Mouse (Mus musculus): ENCODE measurements at regions not wholly inside any gene's neighbourhood (a gene's known extent, or its start where the extent isn't known, plus 50 kb on each side); places are given as distances from the start of the nearest gene placed in this dataset.

GRCm38 (mm10) chr1:128731445-128731844 lies 139.4 kb upstream of the Cxcr4 start:
- TF ChIP-seq MAZ (IDR thresholded peaks at IDR 0.05; ENCODE audit: low read depth, low read length) (no peak), ZC3H11A (IDR thresholded peaks at IDR 0.05; ENCODE audit: low read depth, low read length) (no peak), ETS1 (conservative IDR thresholded peaks at IDR 0.05; ENCODE audit: low read depth, low read length) (no peak), TBP (conservative IDR thresholded peaks at IDR 0.05; ENCODE audit: low read depth, low read length) (no peak), EP300 (IDR thresholded peaks at IDR 0.05; ENCODE audit: low read length) (no peak), MAX (IDR thresholded peaks at IDR 0.05; ENCODE audit: low read length) (no peak), MXI1 (IDR thresholded peaks at IDR 0.05; ENCODE audit: low read depth, low read length) (no peak), CTCF (conservative IDR thresholded peaks at IDR 0.05 in 1 of 2, IDR thresholded peaks at IDR 0.05 in 1 of 2; ENCODE audit: low read depth in 2 of 2, low read length in 2 of 2) (no peak), NRF1 (IDR thresholded peaks at IDR 0.05; ENCODE audit: low read depth, low read length) (no peak)

Data from CH12.LX (cell line).